Mouse (Mus musculus) lung, postnatal 36 days (tissue): ENCODE data around the gene Trir.

Source experiments
- DNase-seq: peaks from one replicate; pipeline ENCODE4 v3.0.0; 2022; ENCODE audit warnings: mixed read lengths

The Trir gene

DNA sequence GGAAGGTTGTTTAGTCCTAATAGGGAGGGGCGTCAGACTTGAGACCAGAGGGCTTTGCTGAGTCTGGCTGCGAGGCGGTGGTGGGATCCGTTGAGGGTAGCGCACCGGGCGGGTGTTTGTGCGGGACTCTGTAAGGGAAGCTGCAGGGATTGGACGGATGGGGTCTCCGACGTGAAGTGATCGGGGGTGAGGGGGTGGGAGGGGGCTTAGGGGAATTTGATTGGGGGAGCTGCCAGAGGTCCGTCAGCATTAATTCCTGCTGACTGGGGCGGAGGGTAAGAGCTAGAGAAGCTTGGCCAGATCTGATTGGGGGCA, 10.7 kb downstream of the Trir start:
- no peak for DNase-seq

DNA sequence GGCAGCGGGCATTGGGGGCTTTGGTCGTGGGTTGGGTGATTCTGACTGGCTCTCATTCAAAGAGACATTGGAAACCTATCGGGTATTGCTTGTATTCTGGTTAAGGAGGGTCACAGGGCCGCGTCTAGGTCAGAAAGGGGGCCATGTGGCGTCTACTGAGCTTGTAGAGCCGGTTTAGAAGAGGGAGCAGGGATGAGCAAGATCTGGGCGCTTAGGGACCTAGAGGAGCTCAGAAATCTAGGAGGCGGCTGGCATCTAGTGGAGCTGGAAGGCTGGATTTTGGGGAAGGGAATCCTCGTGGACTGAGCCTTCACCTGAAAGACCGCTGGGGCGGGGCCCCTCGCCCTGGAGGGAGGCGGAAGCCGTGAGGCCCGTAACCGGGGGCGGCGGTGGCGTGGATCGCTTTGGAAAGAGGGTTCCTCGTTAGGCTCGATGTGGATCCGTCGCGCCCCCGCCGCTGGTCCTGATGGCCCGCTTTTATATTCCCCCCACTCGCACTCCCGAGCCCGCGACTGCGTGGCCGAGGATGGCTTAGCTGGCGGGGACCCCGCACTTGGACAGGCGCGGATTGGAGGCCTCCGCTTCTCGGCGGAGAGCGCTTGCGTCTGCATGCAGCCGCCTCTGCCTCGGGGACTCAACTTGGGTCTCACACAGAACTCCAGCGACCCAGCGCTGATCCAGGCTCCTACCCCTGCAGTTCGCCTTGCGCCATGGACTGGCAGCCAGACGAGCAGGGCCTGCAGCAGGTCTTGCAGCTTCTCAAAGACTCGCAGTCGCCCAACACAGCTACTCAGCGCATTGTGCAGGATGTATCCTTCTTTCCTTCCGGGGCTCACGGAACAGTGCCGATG, 11.3 kb downstream of the Trir start:
- DNase-seq, result peak; percentile 52

- peak; percentile 10 for DNase-seq
Measured at GRCm38 (mm10) chr8:85043619-85044018, 17.0 kb downstream of the Trir start.

DNA sequence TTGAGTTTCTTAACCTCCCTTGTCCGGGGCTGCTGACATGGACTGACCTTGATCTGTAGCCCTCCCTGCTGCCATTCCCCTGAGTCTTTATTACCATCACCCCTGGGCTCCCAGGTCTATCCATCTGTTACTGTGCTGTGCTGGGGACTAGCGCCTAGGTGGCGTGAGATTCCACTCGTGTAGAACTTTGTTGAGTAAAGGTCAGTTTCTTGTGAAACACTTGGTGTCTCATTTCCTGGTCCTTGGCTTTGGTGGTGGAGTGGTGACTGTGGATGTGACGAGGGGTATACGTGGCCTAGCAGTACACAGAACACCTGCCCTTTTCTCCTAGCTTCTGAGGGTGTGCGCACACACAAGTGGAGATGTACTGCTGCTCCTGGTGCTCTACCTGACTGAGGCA, 30.7 kb downstream of the Trir start:
- no peak for DNase-seq

GRCm38 (mm10) chr8:85059879-85060616, 33.4 kb downstream of the Trir start, which contains the start of gene Fbxw9:
Fbxw9 (plus strand) TSS chr8:85060055.
- DNase-seq, result peak; percentile 98

GRCm38 (mm10) chr8:85062603-85063002, 36.0 kb downstream of the Trir start:
- no peak for DNase-seq

GRCm38 (mm10) chr8:85065213-85065612, 38.6 kb downstream of the Trir start:
- DNase-seq, result no peak

GRCm38 (mm10) chr8:85067155-85067554, 40.5 kb downstream of the Trir start:
- DNase-seq, result no peak

DNA sequence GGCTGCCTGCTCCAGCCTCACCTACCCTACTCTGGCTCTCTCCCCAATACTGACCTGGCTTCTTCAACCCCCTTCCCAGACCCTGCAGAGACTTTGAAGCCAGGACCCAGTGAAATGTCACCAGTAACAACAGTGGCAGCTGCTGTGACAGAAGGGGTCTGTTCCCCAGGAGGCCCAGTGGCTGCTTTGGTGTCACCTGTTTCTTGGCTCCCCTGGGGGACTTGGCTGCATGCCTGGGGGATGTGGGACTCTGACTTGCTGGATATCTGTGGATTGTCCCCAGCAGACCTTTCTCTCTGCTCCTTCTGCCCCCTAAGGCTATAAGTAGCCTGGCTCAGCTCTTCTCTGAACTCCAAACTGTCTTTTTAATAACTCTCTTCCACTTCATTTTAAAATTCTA, 41.4 kb downstream of the Trir start, which contains the start of gene Gm5741:
Gene Gm5741 (minus strand): TSS at position 1 of the 400 bp plus-strand sequence.
- no peak for DNase-seq

DNA sequence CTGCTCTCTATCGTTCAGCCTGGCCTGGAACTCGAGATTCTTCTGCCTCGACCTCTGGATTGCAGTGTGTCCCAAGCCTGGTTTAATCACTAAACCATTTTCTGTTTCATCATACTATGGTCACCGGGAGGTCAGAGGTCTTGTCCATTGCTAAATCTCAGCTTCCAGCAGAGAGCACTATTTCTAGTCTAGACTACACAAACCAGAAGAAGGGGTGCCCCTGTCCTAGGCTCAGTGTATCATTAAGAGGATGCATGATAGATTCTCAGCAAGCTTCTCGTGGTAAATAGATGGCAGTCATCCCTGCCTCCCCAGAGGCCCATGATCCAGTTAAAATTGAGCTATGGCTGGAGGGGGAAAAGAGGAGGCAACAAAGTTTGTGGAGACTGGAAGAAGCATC, 44.4 kb downstream of the Trir start:
- DNase-seq, result peak; percentile 37

GRCm38 (mm10) chr8:85071514-85072281, 45.1 kb downstream of the Trir start, which contains the start of gene Dhps:
Dhps (plus strand) TSS chr8:85071757.
- DNase-seq, result peak; percentile 96

GRCm38 (mm10) chr8:85072364-85072929, 45.8 kb downstream of the Trir start:
- no peak for DNase-seq

DNA sequence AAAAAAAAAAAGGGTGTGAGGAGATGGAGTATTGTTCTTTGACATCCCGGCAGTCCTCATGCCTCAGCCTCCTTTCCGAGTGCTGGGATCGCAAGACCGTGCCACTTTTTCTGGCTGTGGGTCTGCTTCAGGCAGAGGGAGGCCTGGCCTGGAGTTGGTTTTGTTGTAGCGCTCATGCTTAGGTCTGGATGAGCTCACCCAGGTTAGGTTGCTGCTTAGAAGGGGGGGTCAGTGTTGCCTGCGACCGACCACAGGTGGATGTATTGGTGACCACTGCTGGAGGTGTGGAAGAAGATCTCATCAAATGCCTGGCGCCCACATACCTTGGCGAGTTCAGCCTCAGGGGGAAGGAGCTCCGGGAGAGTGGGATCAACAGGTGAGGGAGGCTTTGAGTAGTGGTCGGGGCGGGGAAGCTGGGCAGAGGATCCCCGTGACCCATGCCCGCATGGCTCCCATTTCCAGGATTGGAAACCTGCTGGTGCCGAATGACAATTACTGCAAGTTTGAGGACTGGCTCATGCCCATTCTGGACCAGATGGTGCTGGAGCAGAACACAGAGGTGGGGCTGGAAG, 46.5 kb downstream of the Trir start:
- no peak for DNase-seq

GRCm38 (mm10) chr8:85074167-85074566, 47.5 kb downstream of the Trir start:
- DNase-seq, result no peak

GRCm38 (mm10) chr8:85074617-85075016, 48.0 kb downstream of the Trir start:
- no peak for DNase-seq

DNA sequence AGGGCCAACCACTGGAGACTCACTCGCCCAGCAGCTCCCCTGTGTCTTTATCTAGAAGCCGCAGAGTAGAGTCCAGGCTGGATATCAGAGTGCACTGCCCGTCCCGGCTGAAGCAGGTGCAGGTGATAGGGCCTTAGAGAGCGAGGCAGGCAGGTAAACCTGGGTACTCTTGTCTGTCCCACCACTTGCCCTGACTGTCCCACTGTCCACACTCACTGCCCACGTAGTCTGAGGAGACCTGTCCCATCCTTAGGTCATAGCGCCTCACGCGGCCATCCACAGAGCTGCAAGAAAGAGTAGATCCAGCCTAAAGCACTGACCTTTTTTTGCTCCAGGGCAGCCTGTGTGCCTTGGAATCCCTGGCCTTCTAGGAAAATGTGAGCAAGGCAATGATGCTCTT, 49.4 kb downstream of the Trir start:
- peak; percentile 68 for DNase-seq

- DNase-seq, result peak; percentile 90
Measured at GRCm38 (mm10) chr8:85076993-85077392, 50.4 kb downstream of the Trir start.
